Mouse (Mus musculus): Measurements from ENCODE around the gene Eps8l1. TPM values are rescaled to one million over a fixed set of nuclear protein-coding genes. Genes with fewer than 3 reads are reported as not detected.

The Eps8l1 gene
- total RNA-seq, 2 experiments from 2014 or later: 7.8 to 8.9 TPM

DNA sequence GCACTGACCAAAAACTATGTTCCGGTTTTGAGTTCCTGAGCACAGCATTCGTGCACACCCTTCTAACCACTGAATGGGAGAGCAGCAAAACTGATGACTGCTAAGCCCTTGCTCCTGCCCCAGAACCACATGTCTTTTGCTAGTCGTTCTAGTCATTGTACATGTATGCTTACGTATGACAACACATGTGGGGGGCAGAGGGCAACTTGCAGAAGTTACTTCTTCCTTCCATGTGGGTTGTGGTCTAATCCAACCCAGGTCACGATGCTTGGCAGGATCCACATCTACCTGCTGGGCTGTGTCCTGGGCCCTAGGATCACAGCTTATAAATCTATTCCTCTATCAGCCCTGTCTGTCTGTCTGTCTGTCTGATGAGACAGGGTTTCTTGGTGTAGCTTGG is 43.4 kb downstream of the Eps8l1 start:
- DNase-seq (ENCODE audit: low spot score in 2 of 2): no peak
- TF ChIP-seq CTCF (conservative IDR thresholded peaks at IDR 0.05): no peak
- Histone ChIP-seq H3K4me3 (no peak overlapping the region), H3K27ac (no peak overlapping the region)

DNA sequence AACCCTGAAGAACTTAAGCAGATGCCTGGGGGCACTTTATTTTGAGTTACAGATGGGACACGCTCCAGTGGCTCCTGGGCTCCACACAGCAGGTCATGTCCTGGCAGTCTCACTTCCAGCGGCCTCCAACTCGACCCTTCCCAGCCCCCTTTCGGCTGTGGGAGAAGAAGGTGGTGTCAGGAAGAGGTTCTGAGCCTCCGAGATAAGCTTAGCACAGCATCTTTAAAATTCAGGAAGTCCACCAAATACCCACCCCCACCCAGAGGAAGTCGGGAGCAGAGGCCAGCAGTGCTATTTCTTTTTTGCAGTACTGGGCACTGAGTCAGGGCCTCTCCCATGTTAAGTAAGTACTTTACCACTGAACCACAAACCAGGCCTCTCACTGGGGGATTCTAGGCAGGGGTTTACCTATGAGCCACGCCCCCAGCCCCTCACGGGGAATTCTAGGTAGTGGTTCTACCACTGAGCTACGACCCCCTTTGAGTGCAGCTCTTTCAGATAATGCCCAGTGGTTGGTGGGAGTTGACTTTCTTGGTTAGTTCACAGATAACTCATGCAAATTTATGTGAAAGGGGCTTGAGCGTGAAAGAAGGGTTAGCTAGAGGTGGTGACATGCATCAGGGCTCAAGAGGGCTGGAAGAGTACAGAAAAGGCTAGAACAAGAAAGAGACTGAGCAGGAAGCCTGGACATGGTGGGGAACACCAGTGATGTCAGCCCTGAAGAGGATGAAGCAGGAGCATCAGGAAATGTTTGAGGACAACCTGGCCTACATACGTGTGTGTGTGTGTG is 44.4 kb downstream of the Eps8l1 start:
- no peak for DNase-seq (ENCODE audit: low spot score in 2 of 2)
- no peak for TF ChIP-seq CTCF (conservative IDR thresholded peaks at IDR 0.05)
- no peak overlapping the region for H3K27ac ChIP-seq
- H3K4me3 ChIP-seq: no peak overlapping the region

DNA sequence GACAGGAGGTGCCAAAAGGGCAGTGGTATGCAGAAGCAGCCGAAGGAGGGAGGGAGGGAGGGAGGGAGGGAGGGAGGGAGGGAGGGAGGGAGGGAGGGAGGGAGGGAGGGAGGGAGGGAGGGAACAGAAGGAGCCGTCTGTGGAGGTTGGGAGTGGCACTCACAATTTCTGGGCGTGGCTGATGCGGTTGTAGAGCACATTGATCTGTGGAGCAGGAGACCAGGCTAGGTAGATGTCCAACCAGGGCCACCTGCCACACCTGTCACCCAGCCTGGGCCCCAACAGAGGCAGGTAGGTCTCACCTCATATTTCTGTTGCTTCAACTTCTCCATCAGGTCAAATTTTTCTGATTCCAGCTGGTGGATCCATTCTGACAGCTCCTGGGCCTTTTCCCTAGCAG is 46.7 kb downstream of the Eps8l1 start:
- no peak for TF ChIP-seq CTCF (conservative IDR thresholded peaks at IDR 0.05)

DNA sequence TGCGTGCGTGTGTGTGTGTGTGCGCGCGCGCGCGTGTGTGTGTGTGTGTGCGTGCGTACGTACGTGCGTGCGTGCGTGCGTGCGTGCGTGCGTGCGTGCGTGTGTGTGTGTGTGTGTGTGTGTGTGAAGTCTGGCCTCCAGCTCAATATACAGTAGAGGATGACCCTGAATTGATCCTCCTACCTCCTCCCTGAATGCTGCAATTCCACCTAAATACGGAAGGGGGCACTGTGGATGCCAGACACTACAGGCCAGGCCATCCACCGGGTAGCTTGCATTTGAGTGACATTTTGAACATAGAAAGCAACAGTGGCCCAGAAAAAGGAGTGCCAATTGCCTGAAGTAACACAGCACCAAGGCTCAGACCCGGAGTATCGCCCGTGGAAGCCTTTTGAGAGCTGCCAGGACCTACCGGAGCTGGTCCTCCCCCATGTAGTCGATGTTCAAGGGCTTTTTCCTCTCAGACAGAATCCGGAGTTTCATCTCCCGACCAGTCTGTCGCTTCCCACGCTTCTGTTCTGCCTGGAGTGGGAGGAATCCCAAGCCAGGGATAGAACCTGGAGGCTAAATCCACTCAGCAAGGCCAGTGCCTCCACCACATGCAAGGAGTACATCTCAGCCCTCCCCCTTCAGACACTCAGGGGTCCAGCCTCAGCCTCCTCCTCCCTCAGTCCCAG is 47.7 kb downstream of the Eps8l1 start:
- H3K27ac ChIP-seq: no peak overlapping the region
- no peak overlapping the region for H3K4me3 ChIP-seq
- TF ChIP-seq CTCF (conservative IDR thresholded peaks at IDR 0.05): peak; percentile 63
- no peak for DNase-seq (ENCODE audit: low spot score in 2 of 2)

More for the DNA sequence above, 46.7 kb downstream of the Eps8l1 start:
- no peak for DNase-seq (ENCODE audit: low spot score in 2 of 2)
- Histone ChIP-seq H3K4me3 (no peak overlapping the region), H3K27ac (no peak overlapping the region)

DNA sequence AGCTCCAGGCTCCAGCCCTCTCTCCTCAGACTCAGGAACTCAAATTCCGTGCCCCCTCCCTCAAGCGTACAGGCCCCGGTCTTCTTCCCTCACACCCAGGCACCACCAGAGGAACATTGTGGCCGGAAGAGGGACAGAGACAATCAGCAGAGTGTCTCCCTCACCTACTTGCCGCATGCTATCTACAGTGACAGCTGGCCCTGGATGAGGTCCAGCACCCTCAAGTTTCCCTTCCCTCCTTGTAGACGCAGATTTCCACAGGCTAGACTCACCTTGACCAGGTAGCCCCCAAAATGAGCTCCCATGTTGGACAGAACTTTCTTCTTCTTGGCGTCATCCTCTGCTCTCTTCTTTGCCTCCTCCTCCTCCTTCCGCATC is 48.3 kb downstream of the Eps8l1 start:
- Histone ChIP-seq H3K4me3 (no peak overlapping the region), H3K27ac (no peak overlapping the region)
- no peak for DNase-seq (ENCODE audit: low spot score in 2 of 2)
- TF ChIP-seq CTCF (conservative IDR thresholded peaks at IDR 0.05): no peak

DNA sequence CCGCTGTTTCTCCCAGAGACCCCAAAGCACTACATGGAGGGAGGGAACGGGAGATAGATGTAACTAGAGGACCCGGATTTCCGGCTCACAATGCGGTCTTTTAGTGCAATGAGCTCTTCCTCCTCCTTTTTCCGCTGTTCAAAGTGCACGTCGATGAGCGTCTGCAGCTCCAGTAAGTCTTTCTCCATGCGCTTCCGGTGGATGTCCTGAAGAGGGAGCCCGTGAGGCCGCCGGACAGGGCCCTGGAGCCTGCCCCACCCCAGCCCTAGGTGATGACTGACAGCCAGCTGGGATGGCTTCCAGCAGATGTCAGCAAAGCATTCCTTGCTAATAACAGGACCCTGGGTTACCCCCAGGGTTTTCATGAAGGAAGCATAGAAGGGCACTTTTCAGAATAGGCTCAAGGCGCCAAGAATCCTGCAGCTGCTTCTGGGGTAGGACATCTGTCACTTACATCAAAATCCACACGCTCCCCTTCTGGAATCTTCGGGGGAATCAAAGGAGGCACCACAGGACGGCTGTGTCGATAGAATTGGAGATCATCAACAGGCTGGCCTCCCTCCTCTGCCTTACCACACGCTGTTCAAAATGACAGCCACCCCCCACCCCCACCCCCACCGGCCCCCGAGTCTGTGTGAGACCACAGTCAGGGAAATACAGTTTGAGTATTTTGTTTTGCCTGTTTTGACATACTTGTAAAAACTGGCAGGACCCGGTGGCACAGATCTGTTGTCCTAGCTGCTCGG is 49.6 kb downstream of the Eps8l1 start:
- Histone ChIP-seq H3K27ac (no peak overlapping the region), H3K4me3 (no peak overlapping the region)
- DNase-seq (ENCODE audit: low spot score in 2 of 2): peak in 1 of 2 experiments; percentile 55
- TF ChIP-seq CTCF (conservative IDR thresholded peaks at IDR 0.05): peak; percentile 92

DNA sequence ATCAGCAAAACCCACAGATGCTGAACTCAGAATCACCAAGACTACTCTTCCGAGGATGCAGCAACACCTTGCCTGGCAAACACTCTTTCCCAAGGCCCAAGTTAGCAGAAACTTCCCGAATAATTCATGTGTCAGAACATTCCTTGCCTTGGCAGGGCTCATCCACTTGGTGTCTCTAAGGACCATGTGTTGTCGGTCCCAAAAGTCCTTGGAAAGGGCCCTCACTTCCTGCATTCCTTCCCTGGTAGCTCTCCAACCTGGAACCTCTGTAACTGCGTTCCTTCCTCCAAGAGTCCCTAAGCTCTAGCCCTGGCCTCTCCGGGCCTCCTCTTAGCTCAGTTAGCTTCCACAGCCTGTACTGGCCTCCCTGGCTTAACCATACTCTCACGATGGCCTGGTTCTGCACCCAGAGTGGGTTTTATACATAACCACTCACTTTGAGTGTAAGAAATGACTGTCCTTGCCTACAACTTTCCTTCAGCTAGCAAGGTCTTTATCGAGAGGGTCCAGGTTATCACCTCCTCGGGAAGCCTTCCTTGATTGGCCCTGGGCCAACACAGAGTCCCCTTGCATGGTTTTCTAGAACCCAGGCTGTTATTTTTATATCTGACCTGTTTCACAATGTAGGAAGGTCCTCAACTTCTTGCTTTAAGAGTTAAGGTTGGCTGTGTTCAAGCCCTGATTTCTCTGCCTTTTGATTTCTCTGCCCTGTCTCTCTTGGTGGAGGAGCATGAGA is 51.2 kb downstream of the Eps8l1 start:
- DNase-seq (ENCODE audit: low spot score in 2 of 2): no peak
- Histone ChIP-seq H3K4me3 (no peak overlapping the region), H3K27ac (no peak overlapping the region)
- TF ChIP-seq CTCF (conservative IDR thresholded peaks at IDR 0.05): no peak

DNA sequence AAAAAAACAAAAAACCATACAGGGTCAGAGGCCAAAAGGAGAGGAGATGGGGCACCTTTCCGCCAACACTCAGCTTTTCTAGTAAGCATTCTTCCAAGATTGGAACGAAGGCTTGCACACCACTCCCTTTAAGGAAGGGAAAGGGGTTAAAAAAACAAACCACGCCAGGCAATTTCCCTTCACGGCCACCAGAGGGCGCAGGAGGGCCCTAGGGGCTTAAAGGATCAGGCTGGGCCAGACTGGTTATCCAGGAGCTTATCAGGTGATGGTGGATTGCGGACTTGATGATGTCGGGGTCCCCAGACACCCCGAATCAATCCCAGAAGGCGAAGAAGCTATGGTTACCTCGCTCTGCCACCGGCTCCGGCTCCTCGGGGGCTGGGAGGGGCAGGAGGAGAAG is 52.8 kb downstream of the Eps8l1 start:
- H3K4me3 ChIP-seq: no peak overlapping the region
- DNase-seq (ENCODE audit: low spot score in 2 of 2): no peak
- TF ChIP-seq CTCF (conservative IDR thresholded peaks at IDR 0.05): peak; percentile 95
- no peak overlapping the region for H3K27ac ChIP-seq

DNA sequence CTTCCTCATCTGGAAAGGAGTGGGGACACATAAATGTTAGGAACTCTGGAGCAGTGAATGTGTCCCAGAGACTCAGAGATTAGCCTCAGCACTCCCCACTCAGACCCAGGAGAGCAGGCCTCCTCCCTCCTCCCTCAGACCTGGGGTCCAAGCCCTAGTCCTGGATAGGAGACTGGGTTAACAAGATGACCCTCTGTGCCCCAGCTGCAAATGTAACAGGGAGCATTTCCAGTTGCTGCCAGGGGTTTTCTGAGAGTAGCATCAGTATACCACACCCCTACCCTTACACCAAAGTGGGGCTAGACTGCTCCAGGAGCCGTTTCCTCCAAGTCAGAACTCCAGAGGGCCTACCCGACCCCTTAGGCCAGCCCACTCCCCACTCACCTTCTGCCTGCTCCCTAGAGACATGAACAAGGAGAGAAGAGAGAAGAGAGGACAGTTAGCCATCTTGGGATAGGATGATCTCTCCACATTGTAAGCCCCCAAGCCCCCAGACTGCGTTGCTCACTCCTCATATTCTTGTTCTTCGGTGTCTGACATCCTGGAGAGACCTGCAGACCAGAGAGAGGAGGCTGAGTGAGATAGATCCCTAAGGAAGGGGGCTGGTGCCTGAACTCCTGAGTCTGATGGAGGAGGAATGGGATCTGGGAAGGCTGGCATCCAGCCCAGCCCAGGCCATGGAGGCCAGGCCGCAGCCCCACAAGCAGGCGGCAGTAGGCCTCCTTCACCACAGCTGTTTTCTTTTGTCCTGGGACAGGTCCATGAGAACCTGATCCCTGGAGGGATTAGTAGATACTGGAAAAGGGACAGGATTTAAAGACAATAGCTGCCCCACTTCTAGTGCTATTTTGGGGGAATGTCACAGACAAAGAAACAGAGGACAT is 53.6 kb downstream of the Eps8l1 start:
- no peak for DNase-seq (ENCODE audit: low spot score in 2 of 2)
- no peak for TF ChIP-seq CTCF (conservative IDR thresholded peaks at IDR 0.05)
- Histone ChIP-seq H3K4me3 (no peak overlapping the region), H3K27ac (no peak overlapping the region)

DNA sequence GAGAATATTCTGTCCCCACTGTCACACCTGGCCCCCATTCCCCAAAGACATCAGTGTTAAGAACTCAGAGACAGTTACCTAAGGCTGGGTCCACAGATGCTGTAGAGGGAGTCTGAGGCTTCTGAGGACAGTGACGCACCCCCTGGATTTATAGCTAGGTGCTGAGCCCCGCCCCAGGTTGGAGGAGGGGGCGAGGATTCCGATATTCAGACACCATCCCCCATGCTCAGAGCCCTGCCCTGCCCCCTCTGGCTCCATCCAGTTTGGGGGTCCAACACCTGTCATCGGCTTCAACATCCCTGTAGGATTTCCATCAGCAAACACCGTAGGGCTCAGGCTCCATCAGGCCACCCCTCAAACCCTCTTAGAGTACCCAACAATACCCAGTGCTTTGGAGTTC is 55.4 kb downstream of the Eps8l1 start:
- no peak for TF ChIP-seq CTCF (conservative IDR thresholded peaks at IDR 0.05)
- no peak overlapping the region for H3K4me3 ChIP-seq
- H3K27ac ChIP-seq: no peak overlapping the region
- DNase-seq (ENCODE audit: low spot score in 2 of 2): no peak

DNA sequence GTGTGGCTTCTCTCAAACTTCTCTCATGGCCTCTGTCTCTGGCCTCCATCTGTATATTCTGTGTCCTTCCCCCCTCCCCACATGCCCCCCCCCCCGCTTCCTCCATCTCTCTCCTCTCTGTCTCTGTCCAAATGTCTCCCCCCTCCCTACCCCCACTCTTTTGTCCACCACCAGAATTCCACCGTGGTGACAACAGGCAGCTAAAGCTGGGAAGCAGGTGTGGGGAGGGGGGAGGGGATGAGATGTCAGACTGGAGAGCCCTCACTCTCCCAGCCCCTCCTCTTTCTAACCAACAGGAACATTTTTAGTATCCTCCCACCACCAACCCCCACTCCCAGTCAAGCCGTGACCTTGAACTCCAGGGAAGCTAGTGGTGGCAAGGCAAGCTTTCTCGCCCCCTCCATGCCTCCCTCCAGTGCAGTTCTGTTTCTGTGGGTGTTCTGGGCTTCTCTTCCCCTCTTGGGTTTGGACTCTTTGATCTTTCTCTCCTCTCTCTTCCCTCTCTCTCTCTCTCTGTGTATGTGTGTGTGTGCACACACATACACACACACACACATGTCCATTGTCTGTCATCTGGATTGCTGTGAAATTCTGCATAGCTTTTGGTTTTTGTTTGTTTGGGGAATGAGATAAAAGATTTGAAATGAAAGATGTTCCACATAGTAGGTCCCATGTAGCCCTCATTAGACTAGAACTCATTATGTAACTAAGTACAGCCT is 56.0 kb downstream of the Eps8l1 start, which contains the start of gene Tnnt1:
TSS of gene Tnnt1 (minus strand) at position 51 of the 719 bp plus-strand sequence.
- TF ChIP-seq CTCF (conservative IDR thresholded peaks at IDR 0.05): no peak
- Histone ChIP-seq H3K27ac (no peak within 1 kb of the TSS), H3K4me3 (no peak within 1 kb of the TSS)
- DNase-seq (ENCODE audit: low spot score in 2 of 2): no peak
